17 mouse cellular contexts compared by ENCODE assay signal in genomic region chr2:124309361-124310128, GRCm38 (mm10).
"Had no signal": no experiment of that assay in that cellular context is flagged by ENCODE, and none has a peak within 500 bp of the region (broad histone marks: within the 10 kb centered on the region; RNA-seq: fewer than 3 reads in every experiment).

No protein-coding gene starts in this region.

- H3K4me1 ChIP-seq: limb, embryonic 15.5 days; liver, embryonic 13.5 days; lung, embryonic 15.5 days; neural tube, embryonic 15.5 days had no signal

- H3K27me3 ChIP-seq: limb, embryonic 15.5 days; liver, embryonic 13.5 days; lung, embryonic 15.5 days; neural tube, embryonic 15.5 days had no signal

- H3K9me3 ChIP-seq: limb, embryonic 15.5 days; liver, embryonic 13.5 days; lung, embryonic 15.5 days; neural tube, embryonic 15.5 days had no signal

- ATAC-seq: liver, postnatal 0 days had no signal

- H3K9ac ChIP-seq: limb, embryonic 15.5 days; liver, embryonic 13.5 days; liver, postnatal 0 days; lung, embryonic 15.5 days; neural tube, embryonic 15.5 days had no signal

- DNase-seq: kidney, adult 11 months; kidney, adult 9 months; kidney, postnatal 36 days; layer of hippocampus, adult 9-11 months; layer of hippocampus, postnatal 36 days; liver, embryonic 13.5 days; liver, postnatal 0 days; lung, postnatal 14 days; midbrain, embryonic 14.5 days; right cerebral cortex, adult 18-20 months; thymus, adult 18-20 months; thymus, postnatal 14 days had no signal

- H3K36me3 ChIP-seq: limb, embryonic 15.5 days; liver, embryonic 13.5 days; lung, embryonic 15.5 days; neural tube, embryonic 15.5 days had no signal

- H3K4me3 ChIP-seq: limb, embryonic 15.5 days; liver, embryonic 13.5 days; lung, embryonic 15.5 days; myocyte; neural tube, embryonic 15.5 days had no signal

- H3K4me2 ChIP-seq: limb, embryonic 15.5 days; liver, embryonic 13.5 days; lung, embryonic 15.5 days; neural tube, embryonic 15.5 days had no signal

- H3K27ac ChIP-seq: kidney, postnatal 0 days; limb, embryonic 15.5 days; liver, embryonic 13.5 days; lung, embryonic 15.5 days; neural tube, embryonic 15.5 days had no signal
